Mouse (Mus musculus): ENCODE results near the gene Fxyd4.

Fxyd4 gene

GRCm38 (mm10) chr6:117891369-117892160 is 45.9 kb downstream of the Fxyd4 start:
- DNase-seq (ENCODE audit: low spot score in 2 of 2) = no peak

- DNase-seq (ENCODE audit: low spot score in 2 of 2) = no peak
These were observed 47.2 kb downstream of the Fxyd4 start for GRCm38 (mm10) chr6:117890257-117890656.

GRCm38 (mm10) chr6:117888642-117889096 is 48.8 kb downstream of the Fxyd4 start:
- no peak for DNase-seq (ENCODE audit: low spot score in 2 of 2)

- no peak for DNase-seq (ENCODE audit: low spot score in 2 of 2)
These were observed 49.5 kb downstream of the Fxyd4 start for GRCm38 (mm10) chr6:117888032-117888431.

GRCm38 (mm10) chr6:117885943-117886342 is 51.5 kb downstream of the Fxyd4 start:
- no peak for DNase-seq (ENCODE audit: low spot score in 2 of 2)

Measured in right cerebral cortex, postnatal 10 days (tissue).